Mouse (Mus musculus) lung, postnatal 0 days (tissue): ENCODE measurements around the gene Ndufa3. TPM values are rescaled to one million over a fixed set of nuclear protein-coding genes. Genes with fewer than 3 reads are reported as not detected.

Source experiments
- ATAC-seq: fragments of 200-750 bp; cut with Nextera tagmentation; 2 replicates; pipeline ENCODE4 v1.8.0; 2017; ENCODE audit warnings: moderate library complexity
- DNase-seq: peaks from one replicate; pipeline ENCODE4 v3.0.0-alpha.2; 2016; ENCODE audit warnings: low spot score
- H3K27ac ChIP-seq: fragments of 300-500 bp; sonication (generic); 2 replicates; pipeline ENCODE4 v1.5.1; 2014; ENCODE audit warnings: antibody characterized with exemption, mild to moderate bottlenecking, low read length, mixed read lengths
- H3K27me3 ChIP-seq: fragments of 300-500 bp; sonication (generic); replicated peaks from 2 replicates; pipeline ENCODE4 v1.6.1; 2014; ENCODE audit warnings: low read length, mixed read lengths; ENCODE audit not compliant: insufficient read depth
- H3K36me3 ChIP-seq: fragments of 300-500 bp; sonication (generic); 2 replicates; pipeline ENCODE4 v1.6.1; 2014; ENCODE audit warnings: low read length, mixed read lengths; ENCODE audit not compliant: insufficient read depth
- H3K4me1 ChIP-seq: fragments of 300-500 bp; sonication (generic); 2 replicates; pipeline ENCODE4 v1.6.1; 2014; ENCODE audit warnings: antibody characterized with exemption, low read depth, low read length, mixed read lengths; ENCODE audit not compliant: insufficient read depth
- H3K4me2 ChIP-seq: fragments of 300-500 bp; sonication (generic); replicated peaks from 2 replicates; pipeline ENCODE4 v1.6.1; 2014; ENCODE audit warnings: low read depth, mild to moderate bottlenecking, low read length, moderate library complexity, mixed read lengths
- H3K4me3 ChIP-seq: fragments of 300-500 bp; sonication (generic); 2 replicates; pipeline ENCODE4 v1.5.1; 2014; ENCODE audit warnings: low read depth, low read length
- H3K9ac ChIP-seq: fragments of 300-500 bp; sonication (generic); replicated peaks from 2 replicates; pipeline ENCODE4 v1.6.1; 2014; ENCODE audit warnings: low read depth, mild to moderate bottlenecking
- H3K9me3 ChIP-seq: fragments of 300-500 bp; sonication (generic); 2 replicates; pipeline ENCODE4 v1.6.1; 2016; ENCODE audit warnings: low read length, mixed read lengths
- CTCF ChIP-seq: IDR thresholded peaks from 2 replicates; pipeline ENCODE4 v1.5.1; 2016; ENCODE audit warnings: antibody characterized with exemption, mild to moderate bottlenecking
- EP300 ChIP-seq: IDR thresholded peaks from 2 replicates; pipeline ENCODE4 v1.6.1; 2016; ENCODE audit warnings: antibody characterized with exemption, mild to moderate bottlenecking, control low read depth
- WGBS: fragments of 180-500 bp; shearing (Covaris S2); extraction: QIAGEN DNeasy Blood & Tissue Kit; methylation state at CpG from one replicate; pipeline ENCODE4 v1.1.7; 2014; 5-methylcytosine and 5-hydroxymethylcytosine counted together
- polyA plus RNA-seq: library from polyadenylated mRNA; unstranded; fragments of >200 nt; fragmentation: Nextera tagmentation; extraction: Ambion mirVana; gene quantifications from 2 replicates; pipeline ENCODE4 v1.2.1, GENCODE M21; 2015

The Ndufa3 gene
- polyA plus RNA-seq, 1 experiment from 2014 or later: 505 TPM

GRCm38 (mm10) chr7:3643843-3644242 lies 26.7 kb downstream of the Ndufa3 start:
- H3K36me3 ChIP-seq: peaks cover 2% of the 10 kb centered on the region; the same call in 1 of the 2 replicates

GRCm38 (mm10) chr7:3644348-3644671 lies 27.1 kb downstream of the Ndufa3 start:
- no peak overlapping the region for H3K9ac ChIP-seq
- TF ChIP-seq CTCF: no peak
- no peak for TF ChIP-seq EP300
- ATAC-seq: no peak
- under 1% methylated on average over 11 of the region's 11 CpGs for WGBS
- H3K4me3 ChIP-seq: peak overlapping the region; percentile 33
- DNase-seq: no peak
- no peaks in the 10 kb centered on the region; the same call in 1 of the 2 replicates for H3K36me3 ChIP-seq
- H3K4me1 ChIP-seq: peaks cover 14% of the 10 kb centered on the region
- no peaks in the 10 kb centered on the region for H3K27me3 ChIP-seq
- H3K4me2 ChIP-seq: peak overlapping the region; percentile 49
- H3K27ac ChIP-seq: peak overlapping the region; percentile 33; the same call in 1 of the 2 replicates
- H3K9me3 ChIP-seq: no peaks in the 10 kb centered on the region

More at GRCm38 (mm10) chr7:3643843-3644242, 26.7 kb downstream of the Ndufa3 start:
- Histone ChIP-seq H3K4me2 (peak overlapping the region; percentile 49), H3K27me3 (no peaks in the 10 kb centered on the region), H3K9me3 (no peaks in the 10 kb centered on the region), H3K9ac (no peak overlapping the region), H3K4me1 (peaks cover 14% of the 10 kb centered on the region), H3K4me3 (no peak overlapping the region), H3K27ac (0 out of 2 replicates have a peak overlapping the region, but pooled peaks have one; percentile 33)
- 16% methylated on average over 9 of the region's 9 CpGs for whole genome bisulfite sequencing
- no peak for ATAC-seq
- TF ChIP-seq EP300: no peak
- no peak for TF ChIP-seq CTCF
- DNase-seq: no peak

GRCm38 (mm10) chr7:3644672-3645487 lies 27.7 kb downstream of the Ndufa3 start, which contains the start of gene Cnot3:
Gene Cnot3 (plus strand): TSS chr7:3645268.
- WGBS: under 1% methylated on average over 46 of the region's 58 CpGs
- DNase-seq (peak; percentile 100), ATAC-seq (peak; percentile 97)
- TF ChIP-seq EP300: peak; percentile 83
- no peak for TF ChIP-seq CTCF
- peak within 1 kb of the TSS; percentile 99 for H3K9ac ChIP-seq
- no peaks in the 10 kb centered on the region for H3K9me3 ChIP-seq
- H3K4me2 ChIP-seq: peak within 1 kb of the TSS; percentile 93
- H3K4me3 ChIP-seq: peak within 1 kb of the TSS; percentile 98
- no peaks in the 10 kb centered on the region for H3K27me3 ChIP-seq
- no peaks in the 10 kb centered on the region; the same call in 1 of the 2 replicates for H3K36me3 ChIP-seq
- peaks cover 14% of the 10 kb centered on the region for H3K4me1 ChIP-seq
- H3K27ac ChIP-seq: peak within 1 kb of the TSS; percentile 99

- Histone ChIP-seq H3K4me3 (peak overlapping the region; percentile 98), H3K9ac (peak overlapping the region; percentile 99), H3K27ac (peak overlapping the region; percentile 99), H3K9me3 (no peaks in the 10 kb centered on the region), H3K4me2 (peak overlapping the region; percentile 93), H3K36me3 (peaks cover 1% of the 10 kb centered on the region; the same call in 1 of the 2 replicates), H3K4me1 (peaks cover 14% of the 10 kb centered on the region), H3K27me3 (no peaks in the 10 kb centered on the region)
- under 1% methylated on average over 28 of the region's 58 CpGs for WGBS
- no peak for TF ChIP-seq EP300
- TF ChIP-seq CTCF: no peak
- DNase-seq (no peak), ATAC-seq (peak; percentile 16)
These were observed 28.4 kb downstream of the Ndufa3 start for GRCm38 (mm10) chr7:3645488-3646025.

- no peak for ATAC-seq
- 7% methylated on average over 9 of the region's 9 CpGs for WGBS
- no peak for DNase-seq
- peak overlapping the region; percentile 99 for H3K9ac ChIP-seq
- H3K4me1 ChIP-seq: peaks cover 14% of the 10 kb centered on the region
- no peaks in the 10 kb centered on the region for H3K9me3 ChIP-seq
- H3K36me3 ChIP-seq: peaks cover 5% of the 10 kb centered on the region; the same call in 1 of the 2 replicates
- peak overlapping the region; percentile 99; the same call in 1 of the 2 replicates for H3K27ac ChIP-seq
- H3K4me2 ChIP-seq: peak overlapping the region; percentile 93
- H3K4me3 ChIP-seq: peak overlapping the region; percentile 98
- no peak for TF ChIP-seq EP300
- no peak for TF ChIP-seq CTCF
- no peaks in the 10 kb centered on the region for H3K27me3 ChIP-seq
These were observed 29.0 kb downstream of the Ndufa3 start for GRCm38 (mm10) chr7:3646188-3646587.

- Histone ChIP-seq H3K4me3 (peak overlapping the region; percentile 98; the same call in 1 of the 2 replicates), H3K4me2 (peak overlapping the region; percentile 93), H3K36me3 (peaks cover 10% of the 10 kb centered on the region; the same call in 1 of the 2 replicates), H3K9ac (peak overlapping the region; percentile 99), H3K27ac (no peak overlapping the region), H3K27me3 (no peaks in the 10 kb centered on the region), H3K9me3 (no peaks in the 10 kb centered on the region), H3K4me1 (peaks cover 14% of the 10 kb centered on the region)
- DNase-seq (no peak), ATAC-seq (no peak)
- TF ChIP-seq EP300: no peak
- TF ChIP-seq CTCF: no peak
- 58% methylated on average over 4 of the region's 4 CpGs for WGBS
These were observed 29.5 kb downstream of the Ndufa3 start for GRCm38 (mm10) chr7:3646641-3647040.
